In the genomic region with DNA sequence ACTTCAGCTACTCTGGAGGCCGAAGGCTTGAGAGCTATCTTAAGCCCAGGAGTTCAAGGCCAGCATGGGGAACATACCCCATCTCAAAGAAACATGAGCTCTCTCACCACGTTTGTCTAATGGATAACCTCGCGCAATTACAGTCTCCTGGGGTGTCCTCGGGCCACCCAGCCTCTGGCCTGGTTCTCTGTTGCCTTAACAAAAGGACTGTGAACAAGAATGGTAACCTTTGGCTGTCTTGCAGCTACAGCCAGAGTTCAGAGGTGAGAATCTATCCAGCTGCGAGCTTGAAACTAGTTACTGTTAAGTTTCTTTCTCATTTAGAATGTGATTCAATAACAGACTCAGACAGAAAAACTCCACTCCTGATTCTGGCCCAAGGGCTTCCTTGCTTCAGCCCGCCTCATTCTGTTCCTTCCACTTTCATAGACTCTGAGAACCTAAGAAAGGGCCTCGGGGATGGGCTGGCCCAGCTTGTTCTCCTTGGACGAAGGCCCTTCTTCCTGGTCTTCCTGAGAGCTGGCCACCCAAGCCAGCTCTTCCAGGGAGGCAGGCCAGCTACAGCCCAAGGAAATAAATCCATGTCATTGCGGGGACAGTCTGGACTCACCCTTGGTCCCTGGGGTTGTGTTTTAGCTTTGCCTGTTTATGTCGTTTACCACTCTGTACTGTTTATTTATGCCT, we compare ENCODE assay signal across 10 mouse cellular contexts. TPM values are rescaled to one million over a fixed set of nuclear protein-coding genes. Genes with fewer than 3 reads are reported as not detected.
DNase-seq lines count a peak whose midpoint lies in the region; ATAC-seq and TF ChIP-seq lines count a peak whose summit lies in the region.
"Had no signal": no experiment of that assay in that cellular context is flagged by ENCODE, and none has a peak within 500 bp of the region (broad histone marks: within the 10 kb centered on the region; RNA-seq: fewer than 3 reads in every experiment).

No protein-coding gene starts in this region.

- no peaks in the 10 kb centered on the region for H3K9me3 ChIP-seq in hindbrain, embryonic 11.5 days (ENCODE audit: control insufficient read depth, low read length)
- H3K9me3 ChIP-seq in hindbrain, embryonic 14.5 days (ENCODE audit: control insufficient read depth, low read length), result no peaks in the 10 kb centered on the region
- no peaks in the 10 kb centered on the region for H3K9me3 ChIP-seq in heart, embryonic 11.5 days (replicated peaks; ENCODE audit: control insufficient read depth, low read length)
- no peaks in the 10 kb centered on the region for H3K9me3 ChIP-seq in kidney, postnatal 0 days (replicated peaks; ENCODE audit: low read length)
- H3K9me3 ChIP-seq: forebrain, embryonic 15.5 days had no signal

- DNase-seq in hindbrain, embryonic 11.5 days (ENCODE audit: low spot score), result peak; percentile 31
- no peak for DNase-seq in hindbrain, embryonic 14.5 days (ENCODE audit: low spot score)
- peak; percentile 28 for DNase-seq in R1 (ENCODE audit: low read depth, low spot score)
- no peak for DNase-seq in kidney, postnatal 0 days (ENCODE audit: low spot score)
- no peak for DNase-seq in spleen, postnatal 10 days (ENCODE audit: low spot score in 2 of 2)
- no peak for DNase-seq in cerebellum, postnatal 25 days
- DNase-seq: spleen, adult 18-20 months had no signal

- no peak overlapping the region for H3K4me2 ChIP-seq in hindbrain, embryonic 11.5 days (replicated peaks; ENCODE audit: low read depth, low read length)
- H3K4me2 ChIP-seq in hindbrain, embryonic 14.5 days (replicated peaks), result no peak overlapping the region
- peak overlapping the region; percentile 66 for H3K4me2 ChIP-seq in heart, embryonic 11.5 days
- no peak overlapping the region for H3K4me2 ChIP-seq in kidney, postnatal 0 days (ENCODE audit: low read length)

- no peak for TF ChIP-seq CTCF in kidney, postnatal 0 days (IDR thresholded peaks at IDR 0.05; ENCODE audit: low read depth)

- 19% methylated on average over 11 of the region's 11 CpGs for WGBS in hindbrain, embryonic 11.5 days
- WGBS in hindbrain, embryonic 14.5 days, result 30% methylated on average over 11 of the region's 11 CpGs
- WGBS in heart, embryonic 11.5 days (ENCODE audit: insufficient replicate concordance), result 29% methylated on average over 11 of the region's 11 CpGs
- WGBS in kidney, postnatal 0 days, result 62% methylated on average over 11 of the region's 11 CpGs

- H3K36me3 ChIP-seq in hindbrain, embryonic 11.5 days (ENCODE audit: control insufficient read depth, insufficient read depth, low read length), result no peaks in the 10 kb centered on the region
- no peaks in the 10 kb centered on the region for H3K36me3 ChIP-seq in hindbrain, embryonic 14.5 days (replicated peaks; ENCODE audit: control insufficient read depth, insufficient read depth)
- no peaks in the 10 kb centered on the region for H3K36me3 ChIP-seq in heart, embryonic 11.5 days (ENCODE audit: control insufficient read depth, insufficient read depth, low read length)
- H3K36me3 ChIP-seq in kidney, postnatal 0 days (ENCODE audit: insufficient read depth, low read length), result no peaks in the 10 kb centered on the region
- H3K36me3 ChIP-seq: forebrain, embryonic 15.5 days had no signal

- no peak overlapping the region; the same call in 1 of the 2 replicates for H3K4me3 ChIP-seq in hindbrain, embryonic 11.5 days (ENCODE audit: low read depth, low read length)
- no peak overlapping the region for H3K4me3 ChIP-seq in hindbrain, embryonic 14.5 days (replicated peaks; ENCODE audit: low read length)
- H3K4me3 ChIP-seq in heart, embryonic 11.5 days (ENCODE audit: low read depth, low read length), result no peak overlapping the region
- no peak overlapping the region for H3K4me3 ChIP-seq in kidney, postnatal 0 days (replicated peaks; ENCODE audit: low read depth, low read length)

- no peak overlapping the region for H3K9ac ChIP-seq in hindbrain, embryonic 11.5 days (ENCODE audit: low read depth, low read length)
- H3K9ac ChIP-seq in hindbrain, embryonic 14.5 days, result no peak overlapping the region
- H3K9ac ChIP-seq in heart, embryonic 11.5 days (ENCODE audit: low read depth, low read length), result no peak overlapping the region
- H3K9ac ChIP-seq in kidney, postnatal 0 days (ENCODE audit: low read depth, low read length), result no peak overlapping the region

- H3K27me3 ChIP-seq in hindbrain, embryonic 11.5 days (ENCODE audit: control insufficient read depth, insufficient read depth, low read length), result peaks cover 80% of the 10 kb centered on the region
- H3K27me3 ChIP-seq in hindbrain, embryonic 14.5 days (ENCODE audit: control insufficient read depth, insufficient read depth, low read length), result peaks cover 82% of the 10 kb centered on the region
- peaks cover 75% of the 10 kb centered on the region for H3K27me3 ChIP-seq in heart, embryonic 11.5 days (ENCODE audit: control insufficient read depth, insufficient read depth, low read length)
- H3K27me3 ChIP-seq in kidney, postnatal 0 days (ENCODE audit: insufficient read depth, low read length), result peaks cover 39% of the 10 kb centered on the region

- no peak for ATAC-seq in hindbrain, embryonic 11.5 days (ENCODE audit: low FRiP score)
- no peak for ATAC-seq in hindbrain, embryonic 14.5 days (ENCODE audit: low FRiP score)
- no peak for ATAC-seq in heart, embryonic 11.5 days (replicated peaks; ENCODE audit: insufficient number of reproducible peaks, low FRiP score, low TSS enrichment)
- no peak for ATAC-seq in kidney, postnatal 0 days (replicated peaks; ENCODE audit: low FRiP score, low read depth)
- no peak for ATAC-seq in megakaryocyte-erythroid progenitor cell, adult 5-6 weeks (replicated peaks; ENCODE audit: low FRiP score, low TSS enrichment, poor library complexity, severe bottlenecking)

- H3K27ac ChIP-seq in hindbrain, embryonic 11.5 days (ENCODE audit: low read depth, low read length), result peak overlapping the region; percentile 91; the same call in 1 of the 2 replicates
- no peak overlapping the region for H3K27ac ChIP-seq in hindbrain, embryonic 14.5 days
- no peak overlapping the region; the same call in 1 of the 2 replicates for H3K27ac ChIP-seq in heart, embryonic 11.5 days (ENCODE audit: low read depth, low read length)
- H3K27ac ChIP-seq in kidney, postnatal 0 days, result peak overlapping the region; percentile 77; the same call in 1 of the 2 replicates

- peaks cover 16% of the 10 kb centered on the region for H3K4me1 ChIP-seq in hindbrain, embryonic 11.5 days (replicated peaks; ENCODE audit: control insufficient read depth, insufficient read depth, low read length)
- peaks cover 33% of the 10 kb centered on the region for H3K4me1 ChIP-seq in hindbrain, embryonic 14.5 days (replicated peaks; ENCODE audit: control insufficient read depth, insufficient read depth, low read length)
- H3K4me1 ChIP-seq in heart, embryonic 11.5 days (ENCODE audit: control insufficient read depth, insufficient read depth, low read length), result peaks cover 10% of the 10 kb centered on the region; the same call in 1 of the 2 replicates
- H3K4me1 ChIP-seq in kidney, postnatal 0 days (replicated peaks; ENCODE audit: insufficient read depth, low read length), result peaks cover 21% of the 10 kb centered on the region

RNA-seq across cellular contexts. Expression of a gene that starts 12.5 kb away (rescaled TPM):
- polyA plus RNA-seq in hindbrain, embryonic 11.5 days (2014; fragmentation: Nextera tagmentation; extraction: Ambion mirVana), result 7.7 and 11.9 TPM in 2 replicates
- 13.1 and 14.1 TPM in 2 replicates for polyA plus RNA-seq in hindbrain, embryonic 14.5 days (2014; fragmentation: Nextera tagmentation; extraction: Ambion mirVana)
- 6.1 and 6.8 TPM in 2 replicates for polyA plus RNA-seq in heart, embryonic 11.5 days (2014; fragmentation: Nextera tagmentation; extraction: Ambion mirVana)
- polyA plus RNA-seq in kidney, postnatal 0 days (2015; fragmentation: Nextera tagmentation; extraction: Ambion mirVana), result 11.0 and 11.8 TPM in 2 replicates
- not detected in 2 replicates for total RNA-seq in megakaryocyte-erythroid progenitor cell, adult 5-6 weeks (2014; fragmentation: Nextera tagmentation)
- total RNA-seq in megakaryocyte-erythroid progenitor cell, adult 5-6 weeks (2017), result not detected in 2 replicates

RNA-seq across cellular contexts. Expression of a gene that starts 43.8 kb away (rescaled TPM):
- polyA plus RNA-seq in hindbrain, embryonic 11.5 days (2014; fragmentation: Nextera tagmentation; extraction: Ambion mirVana), result 0.73 and 0.74 TPM in 2 replicates
- 0.37 and 1.2 TPM in 2 replicates for polyA plus RNA-seq in hindbrain, embryonic 14.5 days (2014; fragmentation: Nextera tagmentation; extraction: Ambion mirVana)
- polyA plus RNA-seq in heart, embryonic 11.5 days (2014; fragmentation: Nextera tagmentation; extraction: Ambion mirVana), result 0.19 and 0.25 TPM in 2 replicates
- 0.21 and 0.23 TPM in 2 replicates for polyA plus RNA-seq in kidney, postnatal 0 days (2015; fragmentation: Nextera tagmentation; extraction: Ambion mirVana)
- total RNA-seq in megakaryocyte-erythroid progenitor cell, adult 5-6 weeks (2014; fragmentation: Nextera tagmentation), result 3.0 and 4.1 TPM in 2 replicates
- total RNA-seq in megakaryocyte-erythroid progenitor cell, adult 5-6 weeks (2017), result 0.88 and 2.5 TPM in 2 replicates

Comparison
In these comparisons a context has a peak if more than half of its experiments do, and no peak if none do; other contexts are left out.
1. DNase-seq: peak in hindbrain, embryonic 11.5 days (single experiment) and R1 (single experiment); none in hindbrain, embryonic 14.5 days (single experiment), kidney, postnatal 0 days (single experiment), spleen, postnatal 10 days (0 of 2) and cerebellum, postnatal 25 days (0 of 2).
2. H3K27ac ChIP-seq: peak in hindbrain, embryonic 11.5 days (single experiment) and kidney, postnatal 0 days (single experiment); none in hindbrain, embryonic 14.5 days (single experiment) and heart, embryonic 11.5 days (single experiment).